Mouse (Mus musculus) intestine, postnatal 0 days (tissue): ENCODE data around the gene Pdlim1. TPM values are rescaled to one million over a fixed set of nuclear protein-coding genes. Genes with fewer than 3 reads are reported as not detected.
"Not testable (repeated sequence)": the region's sequence is repeated elsewhere in the genome, so short reads cannot be mapped to it uniquely, and the experiment has no call there.

ENCODE experiments used
- ATAC-seq: fragments of 200-750 bp; cut with Nextera tagmentation; 2 replicates; pipeline ENCODE4 v1.8.0; 2017; ENCODE audit warnings: mild to moderate bottlenecking, moderate TSS enrichment, moderate library complexity
- H3K27ac ChIP-seq: fragments of 300-500 bp; sonication (generic); 2 replicates; pipeline ENCODE4 v1.5.1; 2014; ENCODE audit warnings: mild to moderate bottlenecking, low read depth, low read length, moderate library complexity
- H3K27me3 ChIP-seq: fragments of 300-500 bp; sonication (generic); replicated peaks from 2 replicates; pipeline ENCODE4 v1.6.1; 2014; ENCODE audit warnings: low read length, mixed read lengths; ENCODE audit not compliant: control insufficient read depth, insufficient read depth
- H3K36me3 ChIP-seq: fragments of 300-500 bp; sonication (generic); 2 replicates; pipeline ENCODE4 v1.6.1; 2014; ENCODE audit warnings: mild to moderate bottlenecking, moderate library complexity; ENCODE audit not compliant: control insufficient read depth, insufficient read depth
- H3K4me1 ChIP-seq: fragments of 300-500 bp; sonication (generic); replicated peaks from 2 replicates; pipeline ENCODE4 v1.6.1; 2014; ENCODE audit warnings: antibody characterized with exemption, low read length, mixed read lengths; ENCODE audit not compliant: control insufficient read depth, insufficient read depth
- H3K4me2 ChIP-seq: fragments of 300-500 bp; sonication (generic); replicated peaks from 2 replicates; pipeline ENCODE4 v1.6.1; 2014; ENCODE audit warnings: low read depth, mild to moderate bottlenecking, moderate library complexity
- H3K4me3 ChIP-seq: fragments of 300-500 bp; sonication (generic); 2 replicates; pipeline ENCODE4 v1.5.1; 2014; ENCODE audit warnings: low read depth, low read length
- H3K9ac ChIP-seq: fragments of 300-500 bp; sonication (generic); 2 replicates; pipeline ENCODE4 v1.6.1; 2014; ENCODE audit warnings: mild to moderate bottlenecking, low read depth, low read length
- H3K9me3 ChIP-seq: fragments of 300-500 bp; sonication (generic); 2 replicates; pipeline ENCODE4 v1.6.1; 2016; ENCODE audit warnings: mixed run types; ENCODE audit not compliant: control insufficient read depth
- CTCF ChIP-seq: sonication (generic); IDR thresholded peaks from 2 replicates; pipeline ENCODE4 v1.5.1; 2016; ENCODE audit warnings: low read depth, mild to moderate bottlenecking, control low read depth, antibody characterized with exemption, moderate library complexity
- WGBS: fragments of 180-500 bp; shearing (Covaris S2); extraction: QIAGEN DNeasy Blood & Tissue Kit; methylation state at CpG from one replicate; pipeline ENCODE4 v1.1.7; 2014; 5-methylcytosine and 5-hydroxymethylcytosine counted together
- polyA plus RNA-seq: library from polyadenylated mRNA; unstranded; fragments of >200 nt; fragmentation: Nextera tagmentation; extraction: Ambion mirVana; gene quantifications from 2 replicates; pipeline ENCODE4 v1.2.1, GENCODE M21; 2015

Gene Pdlim1
- polyA plus RNA-seq, 1 experiment from 2014 or later: 175 TPM

- WGBS: 51% methylated on average over 5 of the region's 5 CpGs
- Histone ChIP-seq H3K36me3 (peaks cover 20% of the 10 kb centered on the region), H3K4me3 (no peak overlapping the region), H3K27me3 (no peaks in the 10 kb centered on the region), H3K4me1 (no peaks in the 10 kb centered on the region), H3K9ac (no peak overlapping the region), H3K4me2 (no peak overlapping the region), H3K9me3 (no peaks in the 10 kb centered on the region), H3K27ac (no peak overlapping the region)
- no peak for ATAC-seq
- no peak for TF ChIP-seq CTCF
These were observed 50.8 kb downstream of the Pdlim1 start for GRCm38 (mm10) chr19:40220878-40221277.

GRCm38 (mm10) chr19:40202947-40203346 lies 68.7 kb downstream of the Pdlim1 start:
- not testable (repeated sequence) for H3K36me3 ChIP-seq, H3K4me1 ChIP-seq, H3K27me3 ChIP-seq, H3K4me2 ChIP-seq, H3K4me3 ChIP-seq, H3K9ac ChIP-seq, H3K9me3 ChIP-seq, H3K27ac ChIP-seq, ATAC-seq
- WGBS: 81% methylated on average over 4 of the region's 4 CpGs

GRCm38 (mm10) chr19:40190596-40190995 lies 81.0 kb downstream of the Pdlim1 start:
- no peak overlapping the region for H3K4me3 ChIP-seq
- TF ChIP-seq CTCF: no peak
- H3K4me2 ChIP-seq: no peak overlapping the region
- no peaks in the 10 kb centered on the region for H3K36me3 ChIP-seq
- 97% methylated on average over 10 of the region's 10 CpGs for WGBS
- no peaks in the 10 kb centered on the region for H3K9me3 ChIP-seq
- no peak overlapping the region for H3K27ac ChIP-seq
- H3K4me1 ChIP-seq: no peaks in the 10 kb centered on the region
- H3K9ac ChIP-seq: no peak overlapping the region
- no peaks in the 10 kb centered on the region for H3K27me3 ChIP-seq
- ATAC-seq: no peak

GRCm38 (mm10) chr19:40187160-40187559 lies 84.5 kb downstream of the Pdlim1 start, which contains the start of gene Cyp2c70:
Cyp2c70 (minus strand) TSS chr19:40187333.
- Histone ChIP-seq H3K27ac (no peak within 1 kb of the TSS), H3K4me3 (no peak within 1 kb of the TSS), H3K4me1 (no peaks in the 10 kb centered on the region), H3K9ac (no peak within 1 kb of the TSS), H3K4me2 (no peak within 1 kb of the TSS), H3K9me3 (no peaks in the 10 kb centered on the region), H3K27me3 (no peaks in the 10 kb centered on the region), H3K36me3 (no peaks in the 10 kb centered on the region)
- WGBS: 37% methylated on average over 5 of the region's 5 CpGs
- ATAC-seq: peak; percentile 33; the same call in 1 of the 2 replicates
- 0 out of 2 replicates have a peak, but pooled peaks have one; percentile 11 for TF ChIP-seq CTCF

- no peaks in the 10 kb centered on the region for H3K4me1 ChIP-seq
- 91% methylated on average over 5 of the region's 5 CpGs for WGBS
- no peaks in the 10 kb centered on the region for H3K27me3 ChIP-seq
- TF ChIP-seq CTCF: no peak
- H3K36me3 ChIP-seq: no peaks in the 10 kb centered on the region
- no peak overlapping the region for H3K4me2 ChIP-seq
- no peak for ATAC-seq
- H3K27ac ChIP-seq: no peak overlapping the region
- no peak overlapping the region for H3K4me3 ChIP-seq
- H3K9ac ChIP-seq: no peak overlapping the region
- H3K9me3 ChIP-seq: no peaks in the 10 kb centered on the region
These were observed 88.0 kb downstream of the Pdlim1 start for GRCm38 (mm10) chr19:40183600-40183999.

- H3K27me3 ChIP-seq: no peaks in the 10 kb centered on the region
- 0 out of 2 replicates have a peak, but pooled peaks cover 3% of the 10 kb centered on the region for H3K4me1 ChIP-seq
- no peak overlapping the region for H3K9ac ChIP-seq
- no peak for ATAC-seq
- H3K4me3 ChIP-seq: no peak overlapping the region
- no peak for TF ChIP-seq CTCF
- no peak overlapping the region for H3K27ac ChIP-seq
- H3K4me2 ChIP-seq: no peak overlapping the region
- no peaks in the 10 kb centered on the region for H3K36me3 ChIP-seq
- no peaks in the 10 kb centered on the region for H3K9me3 ChIP-seq
- 64% methylated on average over 4 of the region's 4 CpGs for WGBS
These were observed 93.3 kb downstream of the Pdlim1 start for GRCm38 (mm10) chr19:40178311-40178710.

Other genes with a start within 250 kb of the Pdlim1 start
- gene Cyp2c54, start 198.0 kb downstream of the Pdlim1 start, polyA plus RNA-seq: not detected in 2 replicates
- not detected in 2 replicates for gene Cyp2c50, start 182.2 kb downstream of the Pdlim1 start, polyA plus RNA-seq
- 1.3 and 2.5 TPM in 2 replicates for gene Cyp2c70, start 84.5 kb downstream of the Pdlim1 start, polyA plus RNA-seq
- 73.8 and 86.2 TPM in 2 replicates for gene Sorbs1, start 241.9 kb upstream of the Pdlim1 start, polyA plus RNA-seq